Mouse (Mus musculus) small intestine, adult 2 months (tissue): ENCODE measurements around the gene Ccdc124.

ENCODE experiments used
- CTCF ChIP-seq: fragments of 200-500 bp; IDR thresholded peaks from 2 replicates; pipeline ENCODE4 v1.5.1; 2012; ENCODE audit warnings: low read depth, mild to moderate bottlenecking, control low read depth, inconsistent platforms, low read length, moderate library complexity, mixed read lengths; ENCODE audit not compliant: insufficient replicate concordance, insufficient read length; ENCODE audit errors: extremely low read depth
- POLR2A ChIP-seq: fragments of 200-500 bp; IDR thresholded peaks from 2 replicates; pipeline ENCODE4 v1.6.1; 2012; ENCODE audit warnings: low read depth, mild to moderate bottlenecking, control low read depth, inconsistent platforms, low read length, moderate library complexity

- no peak for TF ChIP-seq CTCF
- TF ChIP-seq POLR2A: no peak
These were observed 39.8 kb upstream of the Ccdc124 start for GRCm38 (mm10) chr8:70913523-70913922.
